Mouse (Mus musculus) right cerebral cortex, adult 2 months (tissue): ENCODE data around the gene Map3k7.
"Not testable (repeated sequence)": the region's sequence is repeated elsewhere in the genome, so short reads cannot be mapped to it uniquely, and the experiment has no call there.

Experiments
- DNase-seq, 2 experiments: peaks; one replicate each; pipeline ENCODE4 v3.0.0; 2021 to 2022; ENCODE audit warnings: low spot score in 2 of 2

Gene Map3k7

GRCm38 (mm10) chr4:31993386-31993785 is 29.5 kb downstream of the Map3k7 start:
- DNase-seq: no peak

- DNase-seq: no peak
Measured at GRCm38 (mm10) chr4:31993865-31994264, 30.0 kb downstream of the Map3k7 start.

- DNase-seq: no peak
Measured at GRCm38 (mm10) chr4:32001498-32001897, 37.6 kb downstream of the Map3k7 start.

- DNase-seq: no peak
Measured at GRCm38 (mm10) chr4:32004773-32005591, 41.1 kb downstream of the Map3k7 start.

- DNase-seq: no peak
Measured at GRCm38 (mm10) chr4:32007174-32007573, 43.3 kb downstream of the Map3k7 start.

GRCm38 (mm10) chr4:32008095-32008494 is 44.2 kb downstream of the Map3k7 start:
- no peak for DNase-seq

- DNase-seq: no peak
Measured at GRCm38 (mm10) chr4:32010808-32011207, 46.9 kb downstream of the Map3k7 start.

GRCm38 (mm10) chr4:32011218-32011973 is 47.5 kb downstream of the Map3k7 start:
- DNase-seq: no peak

GRCm38 (mm10) chr4:32021131-32021530 is 57.2 kb downstream of the Map3k7 start:
- DNase-seq: no peak

- no peak for DNase-seq
Measured at GRCm38 (mm10) chr4:32022321-32022720, 58.4 kb downstream of the Map3k7 start.

GRCm38 (mm10) chr4:32024170-32024569 is 60.3 kb downstream of the Map3k7 start:
- DNase-seq: not testable (repeated sequence)

GRCm38 (mm10) chr4:32025105-32025504 is 61.2 kb downstream of the Map3k7 start:
- DNase-seq: no peak

GRCm38 (mm10) chr4:32027094-32027493 is 63.2 kb downstream of the Map3k7 start:
- no peak for DNase-seq

GRCm38 (mm10) chr4:32037267-32037666 is 73.4 kb downstream of the Map3k7 start:
- DNase-seq: no peak

- DNase-seq: peak in 1 of 2 experiments; percentile 21
Measured at GRCm38 (mm10) chr4:32041741-32042452, 78.0 kb downstream of the Map3k7 start.

GRCm38 (mm10) chr4:32045234-32045633 is 81.3 kb downstream of the Map3k7 start:
- DNase-seq: no peak

GRCm38 (mm10) chr4:32049824-32050223 is 85.9 kb downstream of the Map3k7 start:
- no peak for DNase-seq

GRCm38 (mm10) chr4:32053171-32053570 is 89.3 kb downstream of the Map3k7 start:
- no peak for DNase-seq

- peak; percentile 94 to 96 for DNase-seq
Measured at GRCm38 (mm10) chr4:32055151-32056052, 91.5 kb downstream of the Map3k7 start.

- no peak for DNase-seq
Measured at GRCm38 (mm10) chr4:32056441-32056840, 92.5 kb downstream of the Map3k7 start.

- DNase-seq: no peak
Measured at GRCm38 (mm10) chr4:32057102-32057501, 93.2 kb downstream of the Map3k7 start.
